Mouse (Mus musculus): Measurements from ENCODE around the gene Mfn2. TPM values are rescaled to one million over a fixed set of nuclear protein-coding genes. Genes with fewer than 3 reads are reported as not detected.
"Not testable (repeated sequence)": the region's sequence is repeated elsewhere in the genome, so short reads cannot be mapped to it uniquely, and the experiment has no call there.

Gene Mfn2
- total RNA-seq, 2 experiments from 2014 or later = 191 to 194 TPM

DNA sequence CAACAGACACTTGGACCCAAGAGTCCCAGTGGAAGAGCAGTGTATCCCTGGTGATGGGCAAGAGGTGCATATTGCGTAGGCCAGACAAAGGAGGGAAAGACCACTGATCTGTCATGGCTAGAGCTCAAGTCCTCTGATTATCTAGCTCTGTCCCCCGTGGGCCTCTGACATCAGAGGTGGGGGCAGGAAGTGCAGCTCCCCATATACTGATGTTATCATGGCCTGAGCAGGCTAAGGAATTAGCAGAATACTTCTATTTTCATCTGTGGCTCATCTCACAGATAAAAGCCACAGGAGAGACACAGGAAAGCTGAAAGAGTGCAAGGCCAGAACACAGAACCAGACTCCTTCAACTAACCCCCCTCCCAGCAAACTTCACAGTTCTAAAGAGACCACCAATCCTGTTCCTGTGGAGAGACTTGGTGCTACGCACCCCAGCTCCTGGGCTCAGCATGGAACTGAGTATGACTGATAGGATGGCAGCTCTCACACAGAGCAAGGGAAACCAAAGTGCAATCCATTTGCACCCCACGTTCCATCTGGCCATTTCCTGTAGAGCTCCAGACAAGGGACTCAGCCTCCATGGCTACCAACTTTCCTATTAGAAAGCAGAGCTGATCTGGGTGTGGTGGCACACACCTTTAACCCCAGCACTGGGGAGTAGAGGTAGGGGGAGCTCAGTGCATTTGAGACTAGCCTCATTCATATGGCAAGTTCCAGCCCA lies 28.5 kb downstream of the Mfn2 start:
- DNase-seq (ENCODE audit: extremely low spot score in 1 of 2, low spot score in 1 of 2) = no peak

DNA sequence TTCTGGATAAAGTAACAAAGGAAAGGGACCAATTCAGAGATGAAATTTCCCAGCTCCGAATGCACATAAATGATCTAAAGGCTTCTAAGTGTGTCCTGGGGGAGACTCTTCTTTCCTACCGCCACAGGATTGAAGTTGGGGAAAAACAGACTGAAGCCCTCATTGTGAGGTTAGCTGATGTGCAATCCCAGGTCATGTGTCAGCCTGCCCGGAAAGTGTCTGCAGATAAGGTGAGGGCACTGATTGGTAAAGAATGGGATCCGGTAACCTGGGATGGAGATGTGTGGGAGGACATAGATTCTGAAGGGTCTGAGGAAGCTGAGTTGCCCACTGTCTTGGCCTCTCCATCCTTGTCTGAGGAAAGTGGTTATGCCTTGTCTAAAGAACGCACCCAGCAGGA lies 35.3 kb downstream of the Mfn2 start:
- no peak for DNase-seq (ENCODE audit: extremely low spot score in 1 of 2, low spot score in 1 of 2)

DNA sequence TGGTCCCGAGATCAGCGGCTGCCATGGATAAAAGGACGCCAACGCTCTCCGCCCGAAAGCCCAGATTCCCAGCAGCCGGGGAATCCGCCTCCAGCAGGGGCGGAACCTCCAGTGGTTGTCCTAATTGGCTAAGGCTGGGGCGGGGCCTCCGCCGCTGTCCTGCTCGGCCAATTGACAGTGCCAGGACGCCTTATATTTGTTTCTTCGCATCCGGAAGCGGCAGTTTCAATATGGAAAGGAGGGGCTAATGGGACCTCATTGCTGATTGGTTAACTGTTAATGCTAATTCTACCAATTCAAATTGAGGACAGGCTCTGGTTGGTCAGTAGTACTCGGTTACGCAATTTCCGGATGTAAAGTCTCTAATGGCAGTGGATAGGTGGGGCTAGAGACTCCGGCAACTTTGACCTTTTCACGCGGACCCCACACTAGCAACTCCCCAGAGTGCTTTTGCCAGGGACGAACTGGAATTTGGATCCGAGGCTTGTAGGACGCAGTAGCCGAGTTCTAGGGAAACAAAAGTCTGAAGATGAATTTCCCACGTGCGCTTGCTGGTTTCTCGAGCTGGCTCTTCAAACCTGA lies 36.0 kb downstream of the Mfn2 start, which contains the start of the genes Miip and Fv1:
TSS of gene Miip (minus strand) at position 367 of the 582 bp plus-strand sequence.
TSS of gene Fv1 (plus strand) at position 530 of the 582 bp plus-strand sequence.
- DNase-seq (ENCODE audit: extremely low spot score in 1 of 2, low spot score in 1 of 2) = peak; percentile 75 to 80

DNA sequence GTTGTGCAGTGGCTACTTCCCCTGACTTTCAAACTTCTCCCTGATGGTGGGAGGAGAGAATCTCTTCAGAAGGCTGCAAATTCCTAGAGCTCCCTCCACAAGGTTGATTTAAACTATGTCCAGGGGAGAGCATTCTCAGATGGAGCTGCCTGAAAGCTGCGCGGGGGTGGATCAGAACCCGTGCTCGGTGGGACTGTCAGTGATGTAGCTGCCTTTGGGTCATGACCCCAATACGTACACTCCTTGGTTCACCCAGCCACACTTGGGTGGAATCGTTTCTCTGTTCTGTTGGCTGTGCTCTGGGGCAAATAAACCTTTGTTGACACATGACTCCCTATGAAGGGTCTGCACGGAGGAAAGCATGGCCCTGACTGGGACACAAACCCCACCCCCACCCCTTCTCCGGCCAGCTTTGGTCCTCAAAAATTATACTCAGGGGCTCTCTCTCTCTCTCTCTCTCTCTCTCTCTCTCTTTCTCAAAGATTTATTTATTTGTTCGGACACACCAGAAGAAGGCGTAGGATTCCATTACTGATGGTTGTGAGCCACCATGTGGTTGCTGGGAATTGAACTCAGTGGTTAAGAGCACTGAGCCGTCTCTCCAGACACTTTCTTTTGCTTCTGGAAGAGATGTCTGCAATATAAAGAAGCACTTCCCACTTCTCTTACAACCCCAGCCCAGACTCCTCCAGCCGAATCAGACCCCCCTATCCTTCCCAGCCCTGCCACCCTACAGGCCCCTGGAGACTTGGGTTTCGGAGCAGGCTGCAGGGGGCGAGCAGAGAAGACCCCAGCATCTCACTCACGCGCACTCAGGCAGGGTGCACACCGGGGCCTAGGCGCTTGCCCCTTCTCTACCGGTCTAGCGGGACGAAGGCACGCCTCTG lies 36.7 kb downstream of the Mfn2 start:
- no peak for DNase-seq (ENCODE audit: extremely low spot score in 1 of 2, low spot score in 1 of 2)

DNA sequence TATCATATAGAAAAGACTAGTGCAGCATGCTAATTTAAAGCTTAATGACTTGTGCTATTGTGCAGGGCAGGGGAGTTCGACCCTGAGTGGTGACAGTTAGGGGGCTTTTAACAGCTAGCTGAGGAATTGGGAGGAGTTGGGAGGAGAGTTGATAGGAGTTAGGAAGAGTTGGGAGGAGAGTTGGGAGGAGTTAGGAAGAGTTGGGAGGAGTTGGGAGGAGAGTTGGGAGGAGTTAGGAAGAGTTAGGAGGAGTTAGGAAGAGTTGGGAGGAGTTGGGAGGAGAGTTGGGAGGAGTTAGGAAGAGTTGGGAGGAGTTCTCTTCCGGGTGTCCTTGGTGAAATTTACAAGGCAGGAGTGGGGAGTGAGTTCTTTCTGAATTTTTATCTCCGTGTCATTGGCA lies 37.7 kb downstream of the Mfn2 start:
- DNase-seq (ENCODE audit: extremely low spot score in 1 of 2, low spot score in 1 of 2) = not testable (repeated sequence)

DNA sequence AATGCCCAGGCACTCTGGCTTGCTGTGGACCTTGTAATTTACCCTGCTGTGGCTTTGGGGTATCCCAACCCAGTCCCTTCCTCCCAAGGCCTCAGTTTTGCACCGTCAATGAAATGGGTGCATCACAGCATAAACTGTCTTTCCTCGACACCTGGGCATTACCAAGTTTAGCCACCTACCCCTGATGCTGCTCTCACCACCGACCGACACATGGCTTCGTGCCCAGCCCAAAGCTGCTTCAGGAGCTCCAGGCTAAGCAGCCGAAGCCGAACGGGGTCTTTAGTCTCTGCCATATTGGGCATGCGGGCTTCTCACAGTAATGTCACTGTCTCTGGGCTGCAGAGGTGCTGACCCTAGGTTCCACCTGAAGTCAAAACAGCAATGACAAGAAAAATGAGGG lies 38.4 kb downstream of the Mfn2 start:
- no peak for DNase-seq (ENCODE audit: extremely low spot score in 1 of 2, low spot score in 1 of 2)

DNA sequence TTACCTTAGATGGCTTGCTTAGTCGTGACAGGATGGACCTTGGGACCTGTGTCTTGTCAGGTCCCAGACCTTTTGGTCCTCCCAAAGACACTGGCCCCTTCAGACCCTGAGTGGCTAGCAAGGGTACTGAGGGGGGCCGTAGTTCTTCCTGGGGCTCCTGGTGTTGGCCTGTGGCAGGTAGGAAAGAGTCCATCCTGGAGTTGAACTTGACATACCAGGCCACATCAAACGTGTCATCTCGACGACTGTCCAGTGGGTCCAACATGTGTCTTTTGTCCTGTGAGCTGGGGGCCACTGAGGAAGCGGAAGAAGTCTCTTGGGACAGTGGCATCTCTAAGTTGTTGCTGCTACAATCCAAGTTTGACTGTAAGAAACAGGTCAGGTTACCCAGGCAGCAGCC lies 38.9 kb downstream of the Mfn2 start:
- no peak for DNase-seq (ENCODE audit: extremely low spot score in 1 of 2, low spot score in 1 of 2)

DNA sequence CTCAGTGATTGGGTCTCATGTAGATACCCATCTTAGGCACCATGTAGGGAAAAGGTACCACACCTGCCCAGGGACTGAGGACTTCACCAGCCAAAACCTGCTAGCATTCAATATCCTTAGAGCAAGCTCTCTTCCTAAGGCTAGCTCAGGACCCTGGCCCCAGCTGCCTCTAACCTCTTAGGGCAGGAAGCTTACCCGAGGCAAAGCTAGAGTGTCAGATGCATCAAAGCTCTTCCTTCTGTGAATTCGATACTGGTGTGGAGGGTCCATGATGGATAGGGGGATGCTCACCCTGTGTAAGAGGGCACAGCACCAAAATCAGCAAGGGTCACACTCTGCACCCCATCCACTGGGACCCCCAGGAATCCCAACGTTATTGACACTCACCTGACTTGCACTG lies 42.5 kb downstream of the Mfn2 start:
- DNase-seq (ENCODE audit: extremely low spot score in 1 of 2, low spot score in 1 of 2) = no peak

DNA sequence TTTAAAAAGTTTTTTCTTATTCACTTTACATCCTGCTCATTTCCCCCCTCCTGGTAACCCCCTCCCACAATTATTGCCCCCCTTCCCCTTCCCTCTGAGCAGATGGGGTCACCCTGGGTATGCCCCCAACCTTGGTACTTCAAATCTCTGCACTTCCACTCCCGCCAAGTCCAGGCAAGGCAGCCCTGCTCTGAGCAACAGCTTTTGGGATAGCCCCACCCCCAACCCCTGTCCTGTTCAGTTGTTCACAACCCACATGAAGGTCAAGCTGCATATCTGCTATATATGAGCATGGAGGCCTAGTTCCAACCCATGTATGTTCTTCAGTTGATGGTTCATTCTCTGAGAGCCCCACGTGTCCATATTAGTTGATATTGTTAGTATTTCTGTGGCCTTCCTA lies 53.7 kb downstream of the Mfn2 start:
- no peak for DNase-seq (ENCODE audit: extremely low spot score in 1 of 2, low spot score in 1 of 2)

DNA sequence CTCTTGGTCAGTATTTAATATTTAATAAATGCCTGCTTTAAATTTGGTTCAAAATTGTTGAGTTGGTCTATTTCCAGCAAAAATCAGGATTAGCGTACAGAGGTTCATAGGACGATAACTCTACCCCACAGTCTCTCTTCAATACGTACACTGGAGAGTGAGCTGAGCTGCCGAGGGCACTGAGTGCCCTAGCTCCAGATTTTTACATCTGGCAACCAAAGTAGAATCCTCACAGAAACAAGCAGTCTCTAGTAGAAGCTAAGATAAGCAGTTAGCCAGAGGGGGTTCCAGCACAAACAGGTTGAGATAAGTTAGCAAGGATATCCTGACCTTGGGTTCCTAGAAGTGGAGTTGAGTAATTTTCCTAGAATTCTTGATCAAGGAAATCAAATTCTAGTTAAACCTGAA lies 55.9 kb downstream of the Mfn2 start:
- no peak for DNase-seq (ENCODE audit: extremely low spot score in 1 of 2, low spot score in 1 of 2)

DNA sequence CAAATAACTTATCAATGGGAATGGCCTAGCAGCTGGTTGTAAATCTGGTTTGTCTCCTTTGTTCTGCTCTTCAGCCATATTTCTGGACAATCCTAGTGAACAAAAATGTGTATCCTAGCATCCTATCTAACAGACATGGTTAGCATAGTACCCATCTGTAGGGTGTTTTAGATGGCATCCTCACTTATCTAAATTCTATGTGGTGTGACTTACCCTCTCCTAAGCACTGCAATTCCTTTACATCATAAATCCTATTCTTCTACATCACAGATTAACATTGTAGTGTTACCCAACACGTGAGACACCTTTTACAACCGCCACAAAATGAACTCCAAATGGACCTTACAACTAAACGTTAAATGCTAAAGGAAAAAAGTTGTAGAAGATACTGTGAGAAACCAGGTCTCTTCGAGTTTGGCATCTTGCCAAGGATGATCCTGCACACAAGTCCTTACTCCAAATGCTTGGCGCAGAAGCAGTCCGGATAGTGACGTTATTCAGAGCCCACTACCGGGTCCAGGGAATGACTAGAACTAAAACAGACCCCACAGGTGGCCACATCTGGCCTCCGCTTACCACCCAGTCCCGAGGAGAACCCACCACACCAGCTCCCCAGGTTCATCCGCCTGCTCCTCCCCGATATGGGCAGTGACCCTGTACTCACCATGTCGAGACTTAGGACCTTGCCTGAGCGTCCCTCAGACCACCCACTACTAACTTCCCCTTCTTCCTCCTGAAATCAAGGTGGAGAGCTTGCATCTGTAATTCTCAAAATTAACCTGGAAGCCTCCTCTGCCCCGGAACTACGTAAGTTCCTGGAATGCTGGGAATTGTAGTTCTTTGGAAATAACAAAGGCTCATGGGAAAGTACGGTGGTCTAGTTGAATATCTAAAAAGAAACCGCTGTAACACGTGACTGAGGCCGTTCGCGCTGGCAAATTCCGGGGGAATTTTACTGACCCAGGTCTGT lies 56.6 kb downstream of the Mfn2 start, which contains the start of gene Zfp933:
TSS of gene Zfp933 (minus strand) at position 753 of the 970 bp plus-strand sequence.
- DNase-seq (ENCODE audit: extremely low spot score in 1 of 2, low spot score in 1 of 2) = peak; percentile 45 to 49

DNA sequence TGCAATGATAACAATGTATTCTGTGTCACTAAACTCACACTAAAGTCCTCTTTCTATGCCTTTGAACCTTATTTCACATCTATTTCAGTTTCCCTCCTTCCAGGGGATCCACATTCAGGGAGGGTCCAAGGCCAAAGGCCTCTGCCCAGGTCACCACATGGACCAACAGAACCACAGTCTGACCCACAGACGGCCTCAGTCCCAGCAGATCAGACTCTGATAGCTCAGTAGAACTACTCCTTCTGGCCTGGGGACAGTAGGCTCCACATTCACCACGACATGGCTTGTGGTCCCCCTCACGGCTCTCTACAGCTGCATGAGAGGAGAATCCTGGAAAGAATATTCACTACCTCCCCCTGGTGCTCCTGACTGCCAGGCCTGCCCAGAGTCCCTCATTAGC lies 61.6 kb downstream of the Mfn2 start:
- DNase-seq (ENCODE audit: extremely low spot score in 1 of 2, low spot score in 1 of 2) = no peak

DNA sequence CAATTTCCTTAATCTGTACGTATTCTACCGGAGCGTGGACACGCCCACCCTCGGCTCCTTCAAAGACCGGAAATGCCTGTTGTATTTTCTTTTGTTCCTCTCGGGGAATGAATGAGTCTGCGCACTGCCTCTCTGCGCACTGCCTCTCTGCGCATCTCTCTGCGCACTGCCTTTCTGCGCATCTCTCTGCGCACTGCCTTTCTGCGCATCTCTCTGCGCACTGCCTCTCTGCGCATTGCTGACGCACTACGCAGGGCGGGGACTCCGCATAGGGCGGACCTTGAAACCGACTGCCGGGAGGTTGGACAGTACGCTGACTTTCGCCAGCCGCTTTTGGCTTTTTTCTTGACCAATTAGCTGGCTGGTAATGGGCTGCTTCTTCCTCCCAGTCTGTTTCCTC lies 65.2 kb downstream of the Mfn2 start:
- DNase-seq (ENCODE audit: extremely low spot score in 1 of 2, low spot score in 1 of 2) = not testable (repeated sequence)

DNA sequence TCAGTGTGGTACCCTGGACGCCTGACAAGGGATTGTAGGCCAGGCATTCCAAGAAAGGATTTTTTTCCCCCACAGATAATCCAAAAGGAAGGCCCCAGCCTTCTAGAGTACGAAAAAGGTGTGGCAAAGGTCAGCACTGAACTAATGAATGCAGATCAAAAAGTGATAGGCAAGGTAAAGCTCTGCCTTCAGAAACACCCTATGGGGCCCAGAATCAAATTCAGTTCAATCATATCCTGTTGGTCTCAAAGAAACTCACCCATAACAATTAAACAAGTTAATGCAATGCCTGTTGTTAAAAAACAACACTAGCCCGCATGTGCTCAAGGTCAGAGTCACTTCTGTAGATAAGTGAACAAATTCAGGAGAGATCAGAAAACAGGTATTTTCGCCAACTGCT lies 80.1 kb downstream of the Mfn2 start:
- DNase-seq (ENCODE audit: extremely low spot score in 1 of 2, low spot score in 1 of 2) = no peak

Other genes with a start within 250 kb of the Mfn2 start
- not detected for gene Zfp534, start 202.2 kb downstream of the Mfn2 start, total RNA-seq (2021)
- gene Zfp984, start 94.9 kb downstream of the Mfn2 start, total RNA-seq (2021) = 1 to 10 TPM; 1.9 to 2.7 TPM
- gene Zfp933, start 56.3 kb downstream of the Mfn2 start, total RNA-seq (2021) = 10 to 100 TPM; 17.4 to 18.1 TPM
- gene Miip, start 35.9 kb downstream of the Mfn2 start, total RNA-seq (2021) = 10 to 100 TPM; 15.2 to 26.5 TPM
- gene Fv1, start 35.7 kb downstream of the Mfn2 start, total RNA-seq (2021) = 1 to 10 TPM; 7.9 to 8.5 TPM
- 10 to 100 TPM; 21.7 to 25.2 TPM for gene Plod1, start 32.1 kb upstream of the Mfn2 start, total RNA-seq (2021)
- 10 to 100 TPM; 28.4 to 29.1 TPM for gene 2510039O18Rik, start 36.2 kb upstream of the Mfn2 start, total RNA-seq (2021)
- gene Nppb, start 81.1 kb upstream of the Mfn2 start, total RNA-seq (2021) = not detected
- not detected for gene Nppa, start 96.0 kb upstream of the Mfn2 start, total RNA-seq (2021)
- gene Clcn6, start 134.1 kb upstream of the Mfn2 start, total RNA-seq (2021) = 10 to 100 TPM; 70.9 to 73.9 TPM
- 10 to 100 TPM; 28.7 to 31.9 TPM for gene Mthfr, start 134.4 kb upstream of the Mfn2 start, total RNA-seq (2021)
- gene Agtrap, start 183.3 kb upstream of the Mfn2 start, total RNA-seq (2021) = 1 to 10 TPM; 6.2 to 6.9 TPM
- 10 to 100 TPM; 15.0 to 16.5 TPM for gene Mad2l2, start 225.7 kb upstream of the Mfn2 start, total RNA-seq (2021)
- gene Draxin, start 226.0 kb upstream of the Mfn2 start, total RNA-seq (2021) = 1 to 10 TPM; 2.3 TPM
- gene Fbxo6, start 247.4 kb upstream of the Mfn2 start, total RNA-seq (2021) = 10 to 100 TPM; 27.9 to 28.7 TPM